Mouse (Mus musculus) Patski (cell line): ENCODE measurements around the gene Hoxa10. TPM values are rescaled to one million over a fixed set of nuclear protein-coding genes. Genes with fewer than 3 reads are reported as not detected.

Experiments
- ATAC-seq: fragments of 100-300 bp; one replicate; pipeline ENCODE4 v1.8.0; 2021
- CTCF ChIA-PET: fragments of 350-600 bp; sonication (Branson Sonifier 250); formaldehyde crosslinking; loops from one replicate; lab custom pipeline; 2022; ENCODE audit warnings: inconsistent platforms; lab: Charles Lee
- POLR2A ChIA-PET: fragments of 350-600 bp; sonication (Branson Sonifier 250); formaldehyde crosslinking; loops from one replicate; lab custom pipeline; 2022; ENCODE audit warnings: antibody characterized with exemption, inconsistent platforms; lab: Charles Lee
- DNase-seq: peaks from one replicate; pipeline ENCODE4 v3.0.0-alpha.2; 2011; ENCODE audit warnings: low read depth, low spot score
- H3K27me3 ChIP-seq: fragments of 371-371 bp; one replicate; pipeline ENCODE4 v1.5.1; 2021
- CTCF ChIP-seq: fragments of 100-300 bp; IDR thresholded peaks from one replicate; pipeline ENCODE4 v1.5.1; 2021
- in situ Hi-C: fragments of 300-500 bp; cut with MboI; formaldehyde crosslinking; loops from 3 replicates; pipeline ENCODE4 v1.11.1; 2018; ENCODE audit warnings: low pct_unique_long_range_greater_than_20kb, mixed read lengths
- polyA plus RNA-seq: library from polyadenylated mRNA; unstranded; gene quantifications from one replicate; pipeline ENCODE4 v1.2.3, GENCODE M21; 2021

Hoxa10 gene
- polyA plus RNA-seq, 1 experiment from 2014 or later = 104 TPM

GRCm38 (mm10) chr6:52189909-52190308, 50.7 kb downstream of the Hoxa10 start:
- in situ Hi-C loops = no loop called here
- POLR2A ChIA-PET = interaction anchor here (1.0 kb wide), 1 partner anchor 16 kb away, joined by 4 read pairs; no protein-coding TSS in a partner anchor
- ATAC-seq (no peak), DNase-seq (no peak)
- CTCF ChIA-PET = interaction anchor here (1.3 kb wide), 1 partner anchor 11 kb away, joined by 4 read pairs; no protein-coding TSS in a partner anchor
- H3K27me3 ChIP-seq = no peaks in the 10 kb centered on the region
- no peak for TF ChIP-seq CTCF

- in situ Hi-C loops = no loop called here
- no peak for ATAC-seq
- ChIA-PET POLR2A (interaction anchor here (1.0 to 1.2 kb wide), 2 partner anchors 13 to 16 kb away, joined by 3 to 4 read pairs; no protein-coding TSS in a partner anchor), CTCF (interaction anchor here (1.3 kb wide), 1 partner anchor 10 kb away, joined by 4 read pairs; no protein-coding TSS in a partner anchor)
- no peaks in the 10 kb centered on the region for H3K27me3 ChIP-seq
- TF ChIP-seq CTCF = no peak
- no peak for DNase-seq
Measured at GRCm38 (mm10) chr6:52189172-52189591, 51.5 kb downstream of the Hoxa10 start.

- no peaks in the 10 kb centered on the region for H3K27me3 ChIP-seq
- ChIA-PET POLR2A (no interaction called here), CTCF (interaction anchor here (1.2 to 1.8 kb wide), 2 partner anchors 18 to 185 kb away, joined by 3 to 6 read pairs; partner anchors contain the start of gene Hoxa5)
- in situ Hi-C loops = no loop called here
- TF ChIP-seq CTCF = no peak
- ATAC-seq (no peak), DNase-seq (no peak)
Measured at GRCm38 (mm10) chr6:52186500-52186899, 54.2 kb downstream of the Hoxa10 start.

GRCm38 (mm10) chr6:52185834-52186233, 54.8 kb downstream of the Hoxa10 start:
- in situ Hi-C loops = no loop called here
- POLR2A ChIA-PET = interaction anchor here (0.6 to 16.4 kb wide), 4 partner anchors 12 to 515 kb away, joined by 3 to 378 read pairs (median 3); partner anchors contain the start of genes Gm28308, Hoxa10, Hoxa3 and Hoxa6

GRCm38 (mm10) chr6:52185222-52185621, 55.4 kb downstream of the Hoxa10 start:
- no peak for DNase-seq
- ChIA-PET POLR2A (interaction anchor here (0.6 to 16.4 kb wide), 4 partner anchors 13 to 516 kb away, joined by 3 to 378 read pairs (median 3); partner anchors contain the start of genes Gm28308, Hoxa10, Hoxa3 and Hoxa6), CTCF (interaction anchor here (1.6 kb wide), 1 partner anchor 10 kb away, joined by 5 read pairs; no protein-coding TSS in a partner anchor)
- ATAC-seq = no peak
- in situ Hi-C loops = no loop called here
- no peak for TF ChIP-seq CTCF
- no peaks in the 10 kb centered on the region for H3K27me3 ChIP-seq

More at GRCm38 (mm10) chr6:52185834-52186233, 54.8 kb downstream of the Hoxa10 start:
- no peaks in the 10 kb centered on the region for H3K27me3 ChIP-seq
- no peak for ATAC-seq
- CTCF ChIA-PET = no interaction called here
- no peak for DNase-seq
- no peak for TF ChIP-seq CTCF

GRCm38 (mm10) chr6:52184668-52185067, 56.0 kb downstream of the Hoxa10 start:
- CTCF ChIA-PET = interaction anchor here (0.9 to 1.8 kb wide), 6 partner anchors 10 to 54 kb away, joined by 3 to 5 read pairs (median 4); partner anchors contain the start of genes Hoxa5 and Hoxa7
- ATAC-seq = no peak
- in situ Hi-C loops = no loop called here
- no peaks in the 10 kb centered on the region for H3K27me3 ChIP-seq
- DNase-seq = no peak
- POLR2A ChIA-PET = interaction anchor here (0.7 to 16.4 kb wide), 5 partner anchors 20 to 155 kb away, joined by 3 to 378 read pairs (median 4); partner anchors contain the start of genes Gm28308, Hoxa10, Hoxa3 and Hoxa5
- no peak for TF ChIP-seq CTCF

GRCm38 (mm10) chr6:52183311-52184080, 57.2 kb downstream of the Hoxa10 start:
- ChIA-PET POLR2A (interaction anchor here (1.0 to 16.4 kb wide), 6 partner anchors 9 to 63 kb away, joined by 3 to 378 read pairs (median 4); partner anchors contain the start of genes Gm28308, Hoxa10, Hoxa11 and Hoxa3), CTCF (interaction anchor here (0.7 to 1.8 kb wide), 16 partner anchors 8 to 185 kb away, joined by 3 to 7 read pairs (median 4); partner anchors contain the start of genes Gm28308, Hoxa10, Hoxa3 and Hoxa5)
- DNase-seq = no peak
- peak; percentile 22 for ATAC-seq
- H3K27me3 ChIP-seq = no peaks in the 10 kb centered on the region
- in situ Hi-C loops = no loop called here
- TF ChIP-seq CTCF = no peak

- no peaks in the 10 kb centered on the region for H3K27me3 ChIP-seq
- ATAC-seq (no peak), DNase-seq (no peak)
- CTCF ChIA-PET = interaction anchor here (1.3 to 1.8 kb wide), 5 partner anchors 21 to 184 kb away, joined by 4 to 5 read pairs (median 5); partner anchors contain the start of gene Hoxa5
- TF ChIP-seq CTCF = no peak
- in situ Hi-C loops = no loop called here
- POLR2A ChIA-PET = interaction anchor here (0.9 to 16.4 kb wide), 6 partner anchors 8 to 63 kb away, joined by 3 to 378 read pairs (median 4); partner anchors contain the start of genes Gm28308, Hoxa10, Hoxa11 and Hoxa3
Measured at GRCm38 (mm10) chr6:52182793-52183192, 57.9 kb downstream of the Hoxa10 start.

- no peaks in the 10 kb centered on the region for H3K27me3 ChIP-seq
- DNase-seq = no peak
- in situ Hi-C loops = no loop called here
- CTCF ChIA-PET = interaction anchor here (1.3 to 1.6 kb wide), 2 partner anchors 23 to 180 kb away, joined by 4 read pairs; partner anchors contain the start of gene Hoxa5
- POLR2A ChIA-PET = interaction anchor here (0.6 to 16.4 kb wide), 6 partner anchors 7 to 1406 kb away, joined by 3 to 378 read pairs (median 4); partner anchors contain the start of genes Gm28308, Hoxa10, Hoxa3 and Hoxa6
- ATAC-seq = no peak
- no peak for TF ChIP-seq CTCF
Measured at GRCm38 (mm10) chr6:52182030-52182429, 58.6 kb downstream of the Hoxa10 start.

Other genes starting within 250 kb of the Hoxa10 start
- gene Skap2, start 228.3 kb downstream of the Hoxa10 start, polyA plus RNA-seq = 83.3 TPM
- 3.6 TPM for gene Hoxa1, start 82.5 kb downstream of the Hoxa10 start, polyA plus RNA-seq
- 2.8 TPM for gene Hoxa2, start 76.0 kb downstream of the Hoxa10 start, polyA plus RNA-seq
- gene 5730596B20Rik, start 63.4 kb downstream of the Hoxa10 start, polyA plus RNA-seq = 1.6 TPM
- 2.5 TPM for gene Hoxa4, start 49.1 kb downstream of the Hoxa10 start, polyA plus RNA-seq
- gene Hoxa5, start 36.3 kb downstream of the Hoxa10 start, polyA plus RNA-seq = 21.4 TPM
- gene Hoxa6, start 32.1 kb downstream of the Hoxa10 start, polyA plus RNA-seq = 13.5 TPM
- gene Hoxa3, start 27.5 kb downstream of the Hoxa10 start, polyA plus RNA-seq = 12.3 TPM
- gene Gm28308, start 27.5 kb downstream of the Hoxa10 start, polyA plus RNA-seq = 8.7 TPM
- gene Hoxa7, start 19.0 kb downstream of the Hoxa10 start, polyA plus RNA-seq = 51.6 TPM
- gene Hoxa9, start 9.8 kb downstream of the Hoxa10 start, polyA plus RNA-seq = 76.7 TPM
- 19.3 TPM for gene Hoxa11, start 5.0 kb upstream of the Hoxa10 start, polyA plus RNA-seq
- 12.4 TPM for gene Hoxa13, start 20.0 kb upstream of the Hoxa10 start, polyA plus RNA-seq
- gene Evx1, start 72.6 kb upstream of the Hoxa10 start, polyA plus RNA-seq = not detected